Mouse (Mus musculus) inflammation-experienced regulatory T-cells, adult 6 months (primary cell): ENCODE results near the gene Fam45a. TPM values are rescaled to one million over a fixed set of nuclear protein-coding genes. Genes with fewer than 3 reads are reported as not detected.
A peak's percentile ranks its signal among the peaks of the same experiment; 100 is the strongest.
"Not testable (repeated sequence)": the region's sequence is repeated elsewhere in the genome, so short reads cannot be mapped to it uniquely, and the experiment has no call there.

ENCODE experiments used
- ATAC-seq: one replicate; pipeline ENCODE4 v1.8.0; 2017
- polyA plus RNA-seq, 3 experiments: library from polyadenylated mRNA; unstranded; fragments of 100-300 nt; shearing (Covaris generic); gene quantifications; one replicate each; pipeline ENCODE4 v1.2.1; 2017

Fam45a gene
- polyA plus RNA-seq, 3 experiments from 2014 or later: 55.3 to 62.1 (median 61.5) TPM

DNA sequence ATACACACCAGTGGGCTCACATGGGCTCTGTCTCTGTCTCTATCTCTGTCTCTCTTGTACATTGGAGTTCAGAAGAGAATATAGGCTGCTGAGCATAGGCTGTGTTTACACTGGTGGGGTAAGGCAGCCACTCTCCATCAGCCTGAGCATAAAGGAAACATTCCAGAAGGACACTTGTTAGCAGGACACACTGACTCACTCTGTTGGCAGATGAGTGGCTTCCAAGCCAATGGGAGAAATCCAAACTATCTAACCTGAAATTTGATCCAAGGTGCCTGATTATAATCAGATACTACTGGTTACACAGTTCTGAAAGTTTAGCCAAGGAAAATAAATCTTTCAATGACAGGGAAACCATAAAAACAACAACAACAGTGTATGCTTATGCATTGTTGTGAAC lies 34.3 kb downstream of the Fam45a start:
- ATAC-seq: no peak

DNA sequence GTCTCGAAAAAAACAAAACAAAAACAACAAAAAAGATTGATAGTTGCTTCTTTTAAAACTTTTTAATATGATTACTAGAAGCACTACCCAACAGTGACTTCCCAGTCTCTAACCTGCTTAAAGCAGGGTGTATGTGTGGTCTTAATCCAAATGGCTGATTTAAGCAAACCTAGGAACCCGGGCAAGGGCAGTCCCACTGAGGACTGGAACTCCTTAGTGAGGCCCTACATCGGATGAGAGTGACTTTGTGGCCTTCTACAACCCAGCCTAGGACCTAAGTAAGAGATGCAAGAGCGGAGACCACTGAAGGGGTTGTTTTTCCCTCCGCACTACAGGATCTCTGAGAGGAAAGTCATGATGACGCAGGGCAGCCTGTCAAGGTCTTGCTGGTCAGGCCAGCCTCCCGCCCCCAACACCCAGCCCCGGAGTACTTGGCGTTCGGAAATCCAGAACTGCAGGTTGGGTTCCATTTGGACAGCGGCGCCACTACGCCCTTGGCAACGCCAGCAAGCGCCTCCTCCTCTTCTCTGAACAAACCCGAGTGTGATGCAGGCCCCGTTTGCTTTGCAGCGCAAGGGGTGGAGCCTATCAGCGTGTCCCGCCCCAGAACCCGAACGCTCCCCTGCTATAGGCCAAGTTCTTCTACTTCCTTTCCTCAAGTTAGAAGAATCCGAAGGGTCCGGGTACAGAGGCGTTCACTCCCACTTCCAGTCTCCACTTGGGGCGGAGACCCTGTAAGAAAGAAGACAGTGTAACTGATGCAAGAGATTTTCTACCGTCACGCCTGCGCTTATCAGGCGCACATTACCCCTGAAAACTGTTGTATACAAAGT lies 49.7 kb downstream of the Fam45a start, which contains the start of gene Sfxn4:
Gene Sfxn4 (minus strand): TSS at position 612 of the 833 bp plus-strand sequence.
- peak; percentile 100 for ATAC-seq

DNA sequence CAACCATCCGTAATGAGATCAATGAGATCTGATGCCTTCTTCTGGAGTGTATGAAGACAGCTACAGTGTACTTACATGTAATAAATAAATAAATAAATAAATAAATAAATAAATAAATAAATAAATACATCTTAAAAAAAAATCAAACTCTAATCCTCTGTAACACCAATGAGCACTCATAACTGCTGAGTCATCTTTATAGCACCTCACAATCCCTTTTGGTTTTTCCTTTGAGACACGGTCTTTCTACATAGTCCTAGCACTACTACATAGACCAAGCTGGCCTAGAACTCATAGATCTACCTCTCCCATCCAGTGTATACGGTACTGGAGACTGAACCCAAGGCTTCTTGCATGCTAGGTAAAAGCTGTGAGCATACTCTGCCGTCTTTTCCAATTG lies 54.8 kb downstream of the Fam45a start:
- ATAC-seq: not testable (repeated sequence)

DNA sequence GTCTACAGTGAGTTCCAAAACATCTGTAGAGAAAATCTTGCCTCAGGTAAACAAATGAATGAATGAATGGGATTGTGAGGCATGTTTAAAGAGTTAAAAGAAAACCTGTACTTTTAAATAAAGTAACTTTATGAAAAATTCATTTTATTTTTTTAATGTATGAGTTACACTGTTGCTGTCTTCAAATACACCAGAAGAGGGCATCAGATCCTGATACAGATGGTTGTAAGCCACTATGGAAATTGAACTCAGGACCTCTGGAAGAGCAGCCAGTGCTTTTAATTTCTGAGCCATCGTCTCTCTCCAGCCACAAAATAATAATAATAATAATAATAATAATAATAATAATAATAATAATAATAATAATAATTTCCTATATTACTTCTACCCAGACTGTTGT lies 59.1 kb downstream of the Fam45a start:
- ATAC-seq: no peak

DNA sequence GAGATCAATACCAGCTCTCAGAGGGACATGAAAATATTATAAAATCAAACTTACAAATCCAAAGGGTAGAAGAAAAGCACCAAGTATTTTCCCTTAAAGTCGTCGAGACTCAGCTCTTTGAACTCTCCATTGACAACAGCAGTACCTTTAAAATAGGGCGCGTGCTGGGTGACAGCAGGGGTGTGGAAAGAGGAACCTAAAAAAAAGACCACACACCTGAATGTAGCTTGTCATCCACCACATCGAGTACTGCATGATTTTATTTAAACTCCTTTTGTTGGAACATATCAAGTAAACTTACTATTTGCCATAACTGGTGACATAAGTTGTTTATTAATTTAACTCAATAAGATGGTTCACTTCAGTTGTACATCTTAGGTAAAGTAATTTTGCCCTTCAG lies 60.0 kb downstream of the Fam45a start:
- no peak for ATAC-seq

DNA sequence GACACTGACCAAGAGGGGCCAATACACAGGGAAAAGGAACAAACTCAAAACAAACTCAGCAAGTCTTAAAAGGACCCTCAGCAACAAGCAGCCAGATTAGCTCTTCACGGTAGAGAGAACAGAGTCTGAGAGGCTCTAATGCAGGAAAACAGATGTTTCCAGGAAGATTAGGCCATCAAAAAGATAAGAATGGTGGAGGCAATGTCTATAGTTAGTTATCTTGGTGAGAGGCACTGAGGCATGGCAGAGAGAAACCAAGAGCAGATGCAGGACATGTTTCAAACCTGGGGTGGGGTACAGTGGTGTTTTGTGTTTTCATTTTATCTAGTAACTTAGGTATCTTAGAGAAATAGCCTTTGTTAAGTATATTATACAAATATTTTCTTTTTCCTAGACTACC lies 60.9 kb downstream of the Fam45a start:
- ATAC-seq: no peak

DNA sequence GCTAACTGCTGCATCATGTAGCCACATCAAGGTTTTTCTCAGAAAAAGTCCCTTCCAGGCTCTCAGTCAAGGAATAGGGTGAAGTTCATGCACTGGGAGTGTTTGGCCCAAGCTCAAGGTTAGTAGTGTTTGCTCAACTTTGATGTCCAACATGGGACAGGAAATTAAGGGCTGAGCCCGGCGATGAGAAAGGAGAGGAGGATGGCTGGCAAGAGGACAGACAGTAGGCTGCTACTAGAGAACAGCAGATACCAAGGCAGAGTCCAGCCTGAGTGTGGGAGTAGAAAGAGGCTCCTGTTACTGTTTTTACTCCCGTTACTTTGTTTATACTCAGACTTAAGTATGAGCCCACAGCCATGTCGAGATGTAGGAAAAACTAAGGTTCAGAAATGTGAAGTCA lies 62.1 kb downstream of the Fam45a start:
- no peak for ATAC-seq

DNA sequence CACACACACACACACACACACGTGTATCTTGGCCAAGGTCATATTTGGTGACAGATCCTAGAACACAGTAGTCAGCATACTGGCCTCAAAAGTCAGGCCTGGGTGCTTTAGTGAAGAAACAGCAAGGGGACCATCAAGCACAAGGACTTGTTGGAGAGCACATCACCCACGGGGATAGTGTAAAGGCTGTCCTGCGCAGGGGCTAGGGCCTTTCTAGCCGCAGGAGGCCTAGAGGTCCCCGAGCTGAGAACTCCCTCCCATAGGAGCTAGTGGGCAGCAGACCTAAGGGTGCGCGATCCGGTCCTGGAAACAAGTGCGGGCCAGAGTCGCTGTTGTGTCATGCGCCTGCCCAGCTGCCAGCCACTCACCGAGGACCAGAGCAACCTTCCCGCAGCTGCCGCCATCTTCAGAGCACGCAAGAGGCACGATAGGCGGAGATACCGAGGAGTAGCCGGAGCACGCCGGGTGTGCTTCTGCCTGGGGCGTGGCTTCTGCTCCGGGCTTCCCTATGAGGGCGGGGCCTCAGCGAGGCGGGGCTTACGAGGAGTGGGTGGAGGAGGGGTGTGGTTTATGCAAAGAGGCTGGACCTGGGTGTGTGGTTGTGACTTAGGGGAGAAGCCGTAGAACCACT lies 62.8 kb downstream of the Fam45a start, which contains the start of gene Prdx3:
Gene Prdx3 (minus strand): TSS at position 493 of the 631 bp plus-strand sequence.
- ATAC-seq: peak; percentile 98

DNA sequence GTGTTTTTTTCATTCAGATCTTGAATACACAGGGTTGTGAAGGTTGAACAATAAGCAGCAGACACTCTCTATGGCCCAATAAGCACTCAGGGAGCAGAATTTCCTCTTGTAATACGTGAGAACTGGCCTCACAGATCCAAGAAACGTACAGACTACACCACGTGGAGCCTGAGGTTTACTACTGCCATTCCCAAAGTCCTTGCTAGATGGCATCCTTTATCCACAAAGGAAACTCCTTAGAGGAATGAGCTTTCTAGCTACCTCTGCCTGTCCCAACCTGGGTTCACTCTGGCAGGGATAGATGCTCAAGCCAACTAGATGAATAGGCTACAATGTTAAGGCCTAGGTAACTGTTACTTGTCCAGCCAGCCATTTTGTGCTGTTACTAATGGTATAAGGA lies 71.7 kb downstream of the Fam45a start:
- no peak for ATAC-seq

Other genes with a start within 250 kb of the Fam45a start
- gene Cacul1, start 230.6 kb upstream of the Fam45a start, polyA plus RNA-seq: 10 to 100 TPM; 15.9 to 34.0 (median 29.7) TPM
- 1 to 10 TPM; 1.5 to 3.0 (median 2.4) TPM for gene Nanos1, start 55.6 kb upstream of the Fam45a start, polyA plus RNA-seq
- 100 to 1,000 TPM; 117 to 136 (median 120) TPM for gene Eif3a, start 20.9 kb upstream of the Fam45a start, polyA plus RNA-seq
- gene Sfxn4, start 49.9 kb downstream of the Fam45a start, polyA plus RNA-seq: 1 to 10 TPM; 3.8 to 9.3 (median 6.0) TPM
- gene Prdx3, start 63.0 kb downstream of the Fam45a start, polyA plus RNA-seq: 100 to 1,000 TPM; 118 to 143 (median 121) TPM
- 1 to 10 TPM; 2.3 to 4.8 (median 2.4) TPM for gene Grk5, start 78.2 kb downstream of the Fam45a start, polyA plus RNA-seq